ENCODE assay signal across 9 mouse cellular contexts in the genomic region with DNA sequence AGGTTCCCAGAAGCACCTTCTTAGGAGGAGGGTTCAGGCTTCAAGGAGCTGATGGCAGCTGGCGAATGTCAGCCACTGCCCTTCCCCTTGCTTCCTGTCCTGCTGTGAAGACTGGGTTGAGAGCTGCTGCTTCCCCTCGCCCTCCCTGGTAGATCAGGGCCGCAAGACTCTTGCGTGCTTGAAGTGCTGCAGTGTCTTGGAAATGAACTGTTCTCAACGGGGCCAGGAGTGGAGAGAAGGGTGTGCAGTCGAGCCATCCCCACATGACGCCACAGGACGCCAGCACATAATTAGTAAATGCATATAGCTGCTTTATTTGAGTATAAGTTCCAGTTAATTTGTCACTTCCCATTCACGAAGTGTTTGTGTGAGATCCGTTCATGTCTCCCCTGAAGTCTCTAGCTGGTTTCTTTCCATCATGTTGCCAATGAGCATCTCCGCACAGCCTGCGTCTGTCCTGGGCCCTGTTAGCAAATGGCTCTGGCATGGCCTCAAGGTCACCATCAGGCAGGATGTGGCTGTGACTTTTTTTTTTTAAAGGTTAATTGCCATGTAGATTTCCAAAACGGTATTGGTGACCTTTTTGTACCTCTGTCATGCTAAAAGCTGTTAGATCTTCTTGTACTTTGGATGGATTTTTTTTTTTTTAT. TPM values are rescaled to one million over a fixed set of nuclear protein-coding genes. Genes with fewer than 3 reads are reported as not detected.
DNase-seq lines count a peak whose midpoint lies in the region; ATAC-seq lines count a peak whose summit lies in the region.
"Had no signal": no experiment of that assay in that cellular context is flagged by ENCODE, and none has a peak within 500 bp of the region (broad histone marks: within the 10 kb centered on the region; RNA-seq: fewer than 3 reads in every experiment).

No protein-coding gene starts in this region.

- WGBS in heart, embryonic 12.5 days = 16% methylated on average over 13 of the region's 13 CpGs

- H3K4me3 ChIP-seq in heart, embryonic 12.5 days = no peak overlapping the region

- H3K27me3 ChIP-seq in heart, embryonic 12.5 days (replicated peaks) = no peaks in the 10 kb centered on the region

- H3K4me2 ChIP-seq in heart, embryonic 12.5 days = peak overlapping the region; percentile 29

- peak; percentile 58 for ATAC-seq in heart, embryonic 12.5 days (ENCODE audit: insufficient number of reproducible peaks, low FRiP score)

- peaks cover 57% of the 10 kb centered on the region for H3K4me1 ChIP-seq in heart, embryonic 12.5 days (replicated peaks)

- peak; percentile 9 for DNase-seq in gastrocnemius, postnatal 14 days
- DNase-seq in gastrocnemius, adult 18-20 months (ENCODE audit: low spot score) = no peak
- peak; percentile 54 for DNase-seq in adrenal gland, adult 8-10 months
- DNase-seq in lung, adult 18-20 months = peak; percentile 50 to 66
- DNase-seq in retina, postnatal 1 day = peak; percentile 25
- no peak for DNase-seq in right cerebral cortex, postnatal 25 days
- no peak for DNase-seq in yolk sac, embryonic 10.5 days (ENCODE audit: low spot score)

- peak overlapping the region; percentile 69 for H3K27ac ChIP-seq in heart, embryonic 12.5 days (ENCODE audit: poor library complexity, severe bottlenecking)

- H3K9ac ChIP-seq in heart, embryonic 12.5 days = no peak overlapping the region

- intact Hi-C loops in gastrocnemius, postnatal 14 days (cut with DNase I; ENCODE audit: low total_unique reads) = no loop called here

- no peaks in the 10 kb centered on the region for H3K36me3 ChIP-seq in heart, embryonic 12.5 days

- H3K9me3 ChIP-seq in heart, embryonic 12.5 days (replicated peaks) = no peaks in the 10 kb centered on the region; the same call in 1 of the 2 replicates

RNA-seq across cellular contexts. Expression of gene Btbd3, which starts 9.1 kb away (rescaled TPM):
- 10 to 100 TPM; 17.8 to 21.1 TPM for total RNA-seq in gastrocnemius, postnatal 14 days (2021)
- total RNA-seq in gastrocnemius, adult 18-20 months (2021) = 1 to 10 TPM; 9.5 to 9.7 TPM
- total RNA-seq in adrenal gland, adult 8-10 months (2022) = 10 to 100 TPM; 18.9 to 23.2 (median 21.9) TPM
- polyA plus RNA-seq in heart, embryonic 12.5 days (2016; fragmentation: Nextera tagmentation; extraction: Ambion mirVana) = 8.1 and 9.3 TPM in 2 replicates
- total RNA-seq: MEL had no signal

Comparison
In these comparisons a context has a peak if more than half of its experiments do, and no peak if none do; other contexts are left out.
1. DNase-seq: peak in gastrocnemius, postnatal 14 days (single experiment), adrenal gland, adult 8-10 months (single experiment), lung, adult 18-20 months (2 of 2) and retina, postnatal 1 day (single experiment); none in gastrocnemius, adult 18-20 months (single experiment), right cerebral cortex, postnatal 25 days (single experiment) and yolk sac, embryonic 10.5 days (single experiment).